Mouse (Mus musculus): ENCODE results near the gene Hoxb2. TPM values are rescaled to one million over a fixed set of nuclear protein-coding genes. Genes with fewer than 3 reads are reported as not detected.
A peak's percentile ranks its signal among the peaks of the same experiment; 100 is the strongest.

Hoxb2 gene
- polyA plus RNA-seq, 1 experiment from 2014 or later = 13.4 TPM

GRCm38 (mm10) chr11:96347717-96348116 is 2.6 kb upstream of the Hoxb2 start:
- Histone ChIP-seq H3K9ac (ENCODE audit: low read length) (no peak overlapping the region), H3K36me3 (ENCODE audit: control insufficient read depth, insufficient read depth, low read length) (no peaks in the 10 kb centered on the region; the same call in 1 of the 2 replicates), H3K4me3 (ENCODE audit: low read depth, low read length) (no peak overlapping the region), H3K4me2 (replicated peaks; ENCODE audit: low read depth) (0 out of 2 replicates have a peak overlapping the region, but pooled peaks have one; percentile 14), H3K27ac (replicated peaks) (peak overlapping the region; percentile 72), H3K27me3 (ENCODE audit: control insufficient read depth, insufficient read depth, low read length) (peaks cover 4% of the 10 kb centered on the region; the same call in 1 of the 2 replicates), H3K9me3 (ENCODE audit: control insufficient read depth, low read length) (no peaks in the 10 kb centered on the region), H3K4me1 (replicated peaks; ENCODE audit: control insufficient read depth, insufficient read depth) (0 out of 2 replicates have a peak, but pooled peaks cover 2% of the 10 kb centered on the region)
- DNase-seq (ENCODE audit: low spot score) (no peak), ATAC-seq (ENCODE audit: low FRiP score, low TSS enrichment) (no peak)
- 31% methylated on average over 4 of the region's 4 CpGs for WGBS
- TF ChIP-seq CTCF (IDR thresholded peaks at IDR 0.05; ENCODE audit: low read depth) (no peak), EP300 (optimal IDR thresholded peaks at IDR 0.05) (no peak)

- H3K4me2 ChIP-seq (replicated peaks; ENCODE audit: low read depth) = peak overlapping the region; percentile 31; the same call in 1 of the 2 replicates
- H3K4me3 ChIP-seq (ENCODE audit: low read depth, low read length) = no peak overlapping the region
- no peaks in the 10 kb centered on the region for H3K9me3 ChIP-seq (ENCODE audit: control insufficient read depth, low read length)
- DNase-seq (ENCODE audit: low spot score) (peak; percentile 34), ATAC-seq (ENCODE audit: low FRiP score, low TSS enrichment) (no peak)
- H3K27ac ChIP-seq (replicated peaks) = peak overlapping the region; percentile 72
- no peaks in the 10 kb centered on the region; the same call in 1 of the 2 replicates for H3K36me3 ChIP-seq (ENCODE audit: control insufficient read depth, insufficient read depth, low read length)
- WGBS = 34% methylated on average over 21 of the region's 21 CpGs
- H3K9ac ChIP-seq (ENCODE audit: low read length) = no peak overlapping the region
- TF ChIP-seq CTCF (IDR thresholded peaks at IDR 0.05; ENCODE audit: low read depth) = no peak
- no peak for TF ChIP-seq EP300 (optimal IDR thresholded peaks at IDR 0.05)
- peaks cover 2% of the 10 kb centered on the region; the same call in 1 of the 2 replicates for H3K27me3 ChIP-seq (ENCODE audit: control insufficient read depth, insufficient read depth, low read length)
- no peaks in the 10 kb centered on the region for H3K4me1 ChIP-seq (replicated peaks; ENCODE audit: control insufficient read depth, insufficient read depth)
Observed at GRCm38 (mm10) chr11:96348141-96348928, 2.0 kb upstream of the Hoxb2 start.

GRCm38 (mm10) chr11:96348988-96349387 is 1.3 kb upstream of the Hoxb2 start:
- Histone ChIP-seq H3K4me2 (replicated peaks; ENCODE audit: low read depth) (peak overlapping the region; percentile 31), H3K36me3 (ENCODE audit: control insufficient read depth, insufficient read depth, low read length) (no peaks in the 10 kb centered on the region; the same call in 1 of the 2 replicates), H3K9ac (ENCODE audit: low read length) (no peak overlapping the region), H3K9me3 (ENCODE audit: control insufficient read depth, low read length) (no peaks in the 10 kb centered on the region), H3K4me3 (ENCODE audit: low read depth, low read length) (no peak overlapping the region), H3K27me3 (ENCODE audit: control insufficient read depth, insufficient read depth, low read length) (peaks cover 2% of the 10 kb centered on the region; the same call in 1 of the 2 replicates), H3K27ac (replicated peaks) (peak overlapping the region; percentile 78), H3K4me1 (replicated peaks; ENCODE audit: control insufficient read depth, insufficient read depth) (no peaks in the 10 kb centered on the region)
- DNase-seq (ENCODE audit: low spot score) = no peak
- no peak for ATAC-seq (ENCODE audit: low FRiP score, low TSS enrichment)
- WGBS = 48% methylated on average over 3 of the region's 3 CpGs
- no peak for TF ChIP-seq EP300 (optimal IDR thresholded peaks at IDR 0.05)

- peak overlapping the region; percentile 31 for H3K4me2 ChIP-seq (replicated peaks; ENCODE audit: low read depth)
- no peaks in the 10 kb centered on the region; the same call in 1 of the 2 replicates for H3K36me3 ChIP-seq (ENCODE audit: control insufficient read depth, insufficient read depth, low read length)
- WGBS = 28% methylated on average over 14 of the region's 14 CpGs
- 0 out of 2 replicates have a peak overlapping the region, but pooled peaks have one; percentile 10 for H3K4me3 ChIP-seq (ENCODE audit: low read depth, low read length)
- TF ChIP-seq CTCF (IDR thresholded peaks at IDR 0.05; ENCODE audit: low read depth) (no peak), EP300 (optimal IDR thresholded peaks at IDR 0.05) (no peak)
- no peak for DNase-seq (ENCODE audit: low spot score)
- no peaks in the 10 kb centered on the region for H3K4me1 ChIP-seq (replicated peaks; ENCODE audit: control insufficient read depth, insufficient read depth)
- H3K9ac ChIP-seq (ENCODE audit: low read length) = peak overlapping the region; percentile 41; the same call in 1 of the 2 replicates
- no peaks in the 10 kb centered on the region for H3K9me3 ChIP-seq (ENCODE audit: control insufficient read depth, low read length)
- H3K27me3 ChIP-seq (ENCODE audit: control insufficient read depth, insufficient read depth, low read length) = no peaks in the 10 kb centered on the region; the same call in 1 of the 2 replicates
- no peak for ATAC-seq (ENCODE audit: low FRiP score, low TSS enrichment)
- peak overlapping the region; percentile 78 for H3K27ac ChIP-seq (replicated peaks)
Observed at GRCm38 (mm10) chr11:96349491-96350340, 609 bp upstream of the Hoxb2 start.

- Histone ChIP-seq H3K4me2 (replicated peaks; ENCODE audit: low read depth) (peak overlapping the region; percentile 72; the same call in 1 of the 2 replicates), H3K36me3 (ENCODE audit: control insufficient read depth, insufficient read depth, low read length) (no peaks in the 10 kb centered on the region; the same call in 1 of the 2 replicates), H3K27ac (replicated peaks) (peak overlapping the region; percentile 95), H3K9ac (ENCODE audit: low read length) (0 out of 2 replicates have a peak overlapping the region, but pooled peaks have one; percentile 27), H3K27me3 (ENCODE audit: control insufficient read depth, insufficient read depth, low read length) (no peaks in the 10 kb centered on the region; the same call in 1 of the 2 replicates), H3K4me1 (replicated peaks; ENCODE audit: control insufficient read depth, insufficient read depth) (no peaks in the 10 kb centered on the region), H3K9me3 (ENCODE audit: control insufficient read depth, low read length) (no peaks in the 10 kb centered on the region), H3K4me3 (ENCODE audit: low read depth, low read length) (no peak overlapping the region)
- 63% methylated on average over 2 of the region's 2 CpGs for WGBS
- ATAC-seq (ENCODE audit: low FRiP score, low TSS enrichment) = no peak
- no peak for TF ChIP-seq CTCF (IDR thresholded peaks at IDR 0.05; ENCODE audit: low read depth)
- no peak for TF ChIP-seq EP300 (optimal IDR thresholded peaks at IDR 0.05)
- DNase-seq (ENCODE audit: low spot score) = no peak
Observed at GRCm38 (mm10) chr11:96350791-96351190, 466 bp downstream of the Hoxb2 start.

All from stomach, postnatal 0 days (tissue).